Mouse (Mus musculus) layer of hippocampus, postnatal 14 days (tissue): ENCODE data around the gene Mrpl35. TPM values are rescaled to one million over a fixed set of nuclear protein-coding genes. Genes with fewer than 3 reads are reported as not detected.
"Not testable (repeated sequence)": the region's sequence is repeated elsewhere in the genome, so short reads cannot be mapped to it uniquely, and the experiment has no call there.

Experiments used
- DNase-seq, 2 experiments: peaks; one replicate each; pipeline ENCODE4 v3.0.0; 2021 to 2022; ENCODE audit warnings: low spot score in 2 of 2, mixed read lengths in 1 of 2
- long read RNA-seq, 2 experiments: library from polyadenylated mRNA; stranded (forward); transcript quantifications; one replicate each; pipeline ENCODE4 v2.0.0; 2021
- total RNA-seq, 2 experiments: library from RNA; stranded (reverse); gene quantifications; 2 replicates each; pipeline ENCODE4 v1.2.3; 2021

The Mrpl35 gene
- 10 to 100 TPM; 28.0 to 28.3 TPM for total RNA-seq
- long read RNA-seq, experiment 1, transcript Mrpl35-201 (4 exons, 3,721 nt), result major isoform, 32 of 35 reads
- long read RNA-seq, experiment 1, partial matches to known transcripts, result 2 of 35 reads
- long read RNA-seq, experiment 1, other reads (novel, unspliced or antisense), result 1 of 35 reads
- long read RNA-seq, experiment 2, transcript Mrpl35-201 (4 exons, 3,721 nt), result major isoform, 43 of 48 reads
- long read RNA-seq, experiment 2, partial matches to known transcripts, result 3 of 48 reads
- long read RNA-seq, experiment 2, other reads (novel, unspliced or antisense), result 2 of 48 reads

DNA sequence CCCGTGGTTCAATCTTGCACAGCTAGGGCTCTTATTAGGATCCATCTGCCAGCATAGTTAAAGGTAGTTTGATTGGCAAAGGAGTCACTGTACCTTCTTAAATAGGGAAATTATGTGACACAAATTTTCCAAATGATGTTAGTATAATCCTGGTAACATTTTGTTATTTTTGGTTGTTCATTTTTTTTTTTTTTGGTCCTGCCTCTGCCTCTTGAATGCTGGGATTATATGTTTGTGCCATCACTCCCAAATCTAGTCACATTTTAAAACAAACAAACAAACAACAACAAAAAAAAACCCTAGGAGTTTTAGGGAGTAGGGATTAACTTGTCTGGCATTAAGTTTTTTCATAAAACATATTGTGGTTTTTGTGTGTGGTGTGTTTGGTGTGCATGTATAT, at the start of gene Mrpl35:
Mrpl35 (minus strand) TSS at position 101 of the 400 bp plus-strand sequence.
- no peak for DNase-seq

DNA sequence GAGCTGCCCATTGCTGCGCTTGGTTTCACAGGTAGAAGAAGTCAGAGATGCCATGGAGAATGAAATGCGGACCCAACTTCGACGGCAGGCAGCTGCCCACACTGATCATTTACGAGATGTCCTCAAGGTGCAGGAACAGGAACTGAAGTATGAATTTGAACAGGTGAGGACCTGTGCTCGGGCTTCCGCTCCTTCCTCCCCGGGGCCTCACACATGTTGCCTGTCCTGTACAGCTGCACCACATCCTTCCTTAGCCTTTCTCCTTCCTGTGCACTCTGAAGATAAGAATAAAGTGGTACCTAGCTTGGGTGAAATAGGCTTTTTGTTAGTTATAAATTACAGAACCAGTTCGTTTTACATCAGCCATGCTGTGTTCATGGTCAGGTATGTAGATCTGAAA, 44.6 kb upstream of the Mrpl35 start:
- no peak for DNase-seq

DNA sequence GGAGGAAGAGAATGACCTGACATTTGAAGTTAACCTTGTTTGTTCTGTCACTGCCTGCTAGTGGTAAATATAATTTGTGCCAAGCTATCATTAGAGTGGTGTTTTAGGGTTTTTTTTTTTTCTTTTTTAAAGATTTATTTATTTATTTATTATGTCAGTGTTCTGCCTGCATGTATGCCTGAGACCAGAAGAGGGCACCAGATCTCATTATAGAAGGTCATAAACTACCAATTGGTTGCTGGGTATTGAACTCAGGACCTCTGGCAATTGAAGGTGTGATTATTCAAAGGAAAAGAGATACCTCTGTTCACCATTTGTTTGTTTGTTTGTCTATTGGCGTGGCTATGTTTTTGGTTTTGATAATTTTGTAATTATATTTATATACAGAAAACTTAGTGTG, 42.0 kb upstream of the Mrpl35 start:
- no peak for DNase-seq

DNA sequence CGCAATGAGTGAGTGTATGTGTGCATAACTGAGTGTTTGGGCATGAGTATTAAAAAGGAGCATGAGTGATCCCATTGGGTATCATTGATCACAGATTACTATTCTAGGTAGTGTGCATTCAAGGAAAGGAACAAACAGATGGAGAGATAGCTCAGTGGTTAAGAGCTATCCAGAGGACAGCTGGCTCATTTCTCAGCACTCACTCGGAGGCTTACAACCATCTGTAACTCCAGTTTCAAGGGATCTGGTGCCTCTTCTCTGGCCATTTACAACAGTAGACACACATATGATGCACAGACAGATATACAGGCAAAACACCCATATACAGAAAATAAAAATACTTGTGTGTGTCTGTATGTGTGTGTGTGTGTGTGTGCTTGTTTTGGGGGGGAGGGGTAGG, 41.0 kb upstream of the Mrpl35 start:
- peak in 1 of 2 experiments; percentile 13 for DNase-seq

DNA sequence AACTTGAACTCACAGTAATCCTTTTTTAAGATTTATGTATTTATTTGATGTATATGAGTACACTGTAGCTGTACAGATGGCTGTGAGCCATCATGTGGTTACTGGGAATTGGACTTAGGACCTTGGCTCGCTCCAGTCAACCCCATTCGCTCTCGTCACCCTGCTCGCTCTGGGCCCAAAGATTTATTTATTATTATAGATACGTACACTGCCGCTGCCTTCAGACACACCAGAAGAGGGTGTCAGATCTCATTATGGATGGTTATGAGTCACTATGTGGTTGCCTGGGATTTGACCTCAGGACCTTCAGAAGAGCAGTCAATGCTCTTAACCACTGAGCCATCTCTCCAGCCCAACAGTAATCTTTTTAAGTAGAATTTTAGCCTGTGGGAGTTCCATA, 20.1 kb upstream of the Mrpl35 start:
- DNase-seq, result not testable (repeated sequence)

DNA sequence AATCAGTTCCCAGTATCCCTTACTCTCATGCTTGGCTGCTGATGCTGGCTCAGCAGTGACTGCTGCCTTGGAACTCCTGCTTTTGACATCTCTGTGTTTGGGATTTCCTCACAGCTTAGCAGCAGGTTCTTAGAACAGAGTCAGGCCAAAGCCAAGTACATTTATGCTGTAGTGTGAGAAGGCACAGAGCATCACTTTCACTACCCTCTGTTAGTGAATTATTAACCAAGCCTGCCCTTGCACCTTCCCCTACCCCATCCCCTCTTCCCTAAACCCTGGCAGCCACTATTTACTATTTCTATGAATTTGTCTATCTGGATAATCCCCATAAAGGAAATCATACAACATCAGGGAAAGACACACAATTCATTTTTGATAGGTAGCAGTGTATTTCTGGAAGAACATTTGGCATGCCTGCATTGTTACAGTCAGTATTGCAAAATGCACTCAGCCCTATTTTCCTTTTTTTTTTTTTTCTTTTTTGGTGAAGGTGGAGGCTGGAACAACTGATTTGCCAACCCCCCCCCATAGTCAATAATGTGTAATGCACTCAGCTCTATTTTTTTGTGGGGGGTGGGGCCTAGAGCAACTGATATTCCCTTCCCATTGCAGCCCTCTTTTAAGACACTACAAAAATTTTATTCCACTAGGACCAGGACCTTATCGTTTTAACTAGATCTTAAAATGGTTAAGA, 14.0 kb upstream of the Mrpl35 start:
- DNase-seq, result no peak

DNA sequence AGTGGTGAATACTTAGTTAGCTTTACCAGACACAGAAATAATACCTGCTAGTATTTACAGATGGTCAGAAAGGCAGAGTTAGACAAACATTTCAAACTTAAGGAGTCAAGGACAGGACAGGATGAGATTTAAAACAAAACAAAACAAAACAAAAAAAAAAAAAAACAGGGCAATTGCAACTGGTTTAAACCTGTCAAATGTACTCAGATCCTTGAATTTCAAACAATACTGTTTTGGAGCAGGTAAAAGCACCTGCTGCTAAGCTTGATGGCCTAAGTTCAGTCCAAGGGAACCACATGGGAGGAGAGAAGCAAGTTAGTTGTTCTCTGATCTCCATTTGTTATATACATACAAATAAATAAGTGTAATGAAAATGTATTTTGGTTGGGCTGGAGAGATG, 13.0 kb upstream of the Mrpl35 start:
- no peak for DNase-seq

DNA sequence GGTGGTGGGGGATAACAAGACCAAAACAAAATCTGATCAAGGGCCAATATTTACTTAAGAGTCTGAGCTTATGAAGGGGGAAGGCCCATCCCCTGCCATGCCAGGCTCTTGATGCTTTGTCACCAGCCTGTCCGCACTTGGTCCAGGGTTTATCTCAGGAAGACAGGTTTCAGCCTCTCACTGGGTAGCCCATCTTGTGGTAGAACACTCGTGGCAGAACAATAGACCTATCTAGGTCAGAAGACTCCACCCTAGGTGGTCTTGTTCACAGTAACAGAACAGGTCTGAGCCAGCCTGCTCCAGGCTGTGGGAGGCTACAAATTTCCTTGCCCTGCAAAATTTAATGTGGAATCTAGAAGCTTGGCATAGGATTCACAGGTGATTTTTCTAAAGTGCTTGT, 10.0 kb upstream of the Mrpl35 start:
- DNase-seq, result no peak

DNA sequence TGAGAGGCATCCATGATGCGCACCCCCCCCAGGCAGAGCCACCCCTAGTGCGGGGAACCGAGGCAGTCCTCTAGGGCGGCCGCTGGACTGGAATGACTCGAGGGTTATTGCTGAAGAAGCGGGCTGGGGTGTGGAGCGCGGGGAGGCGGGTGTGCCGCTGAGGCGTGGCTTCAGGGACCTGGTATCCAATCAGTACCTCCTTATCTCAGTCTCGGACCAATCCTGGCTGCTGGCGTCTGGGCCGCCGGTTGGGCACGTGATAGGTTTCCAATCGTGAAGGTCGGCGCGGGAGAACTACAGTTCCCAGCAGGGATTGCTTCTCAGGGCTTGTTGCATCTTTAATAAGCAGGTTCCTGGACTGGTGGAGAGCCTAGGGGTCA, 4.8 kb upstream of the Mrpl35 start:
- peak; percentile 94 to 98 for DNase-seq

DNA sequence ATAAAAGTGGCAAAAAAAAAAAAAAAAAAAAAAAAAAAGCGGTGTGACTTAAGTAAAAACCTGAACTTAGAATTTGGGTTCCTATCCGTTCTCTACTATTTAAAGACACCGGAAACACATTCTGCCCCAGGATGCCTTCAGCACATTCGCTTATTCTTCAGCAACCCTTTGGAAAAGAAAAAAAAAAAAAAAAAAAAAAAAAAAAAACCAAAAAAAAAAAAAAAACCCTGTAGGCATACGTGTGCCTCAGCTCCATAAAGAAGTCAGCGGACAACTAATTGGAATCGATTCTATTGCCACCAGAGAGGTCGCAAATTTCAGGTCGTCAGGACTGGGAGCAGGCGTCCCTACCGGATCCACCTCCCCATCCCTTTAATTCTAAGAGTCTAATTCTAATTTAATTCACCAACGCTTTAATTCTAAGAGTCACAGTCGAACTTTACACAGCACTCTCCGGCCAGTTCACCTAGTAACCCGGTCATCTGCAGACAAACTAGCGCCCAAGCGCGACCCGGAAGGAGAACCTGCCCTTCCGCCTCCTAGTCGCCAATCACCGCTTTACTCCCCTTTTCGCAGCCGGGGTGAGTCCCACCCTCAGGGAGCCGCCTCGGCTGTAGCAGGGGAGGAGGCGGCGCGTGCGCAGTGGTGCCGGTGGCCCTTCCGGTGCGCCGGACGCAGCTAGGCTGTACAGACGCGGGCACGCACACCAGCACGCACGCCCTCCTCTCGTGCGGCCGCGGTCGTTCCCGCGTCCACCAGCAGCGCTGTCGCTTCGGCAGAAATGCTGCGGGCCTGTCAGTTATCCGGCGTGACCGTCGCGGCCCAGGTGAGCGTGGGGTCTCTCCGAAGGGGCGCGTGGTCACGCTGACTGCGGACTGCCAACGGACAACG, 4.2 kb upstream of the Mrpl35 start, which contains the start of gene Immt:
Immt (plus strand) TSS at position 642 of the 891 bp plus-strand sequence.
- peak; percentile 93 to 97 for DNase-seq

DNA sequence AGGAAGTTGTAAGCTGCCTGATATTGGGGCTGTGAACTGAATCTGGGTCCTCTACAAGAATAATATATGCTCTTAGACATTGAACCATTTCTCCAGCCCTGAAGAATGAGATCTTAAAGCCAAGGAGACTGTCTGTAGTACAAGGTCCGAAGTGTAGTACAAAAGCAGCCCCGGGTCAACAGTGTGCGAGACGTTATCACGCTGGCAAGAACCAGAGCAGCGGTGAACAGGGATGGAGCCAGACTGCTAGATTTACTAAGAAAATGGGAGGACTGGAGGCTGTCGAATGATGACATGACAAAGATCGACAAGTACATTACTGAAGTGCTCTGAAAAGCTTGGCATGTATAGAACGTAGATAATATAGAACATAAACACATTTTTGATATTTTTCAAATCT, 3.0 kb upstream of the Mrpl35 start:
- DNase-seq, result no peak

DNA sequence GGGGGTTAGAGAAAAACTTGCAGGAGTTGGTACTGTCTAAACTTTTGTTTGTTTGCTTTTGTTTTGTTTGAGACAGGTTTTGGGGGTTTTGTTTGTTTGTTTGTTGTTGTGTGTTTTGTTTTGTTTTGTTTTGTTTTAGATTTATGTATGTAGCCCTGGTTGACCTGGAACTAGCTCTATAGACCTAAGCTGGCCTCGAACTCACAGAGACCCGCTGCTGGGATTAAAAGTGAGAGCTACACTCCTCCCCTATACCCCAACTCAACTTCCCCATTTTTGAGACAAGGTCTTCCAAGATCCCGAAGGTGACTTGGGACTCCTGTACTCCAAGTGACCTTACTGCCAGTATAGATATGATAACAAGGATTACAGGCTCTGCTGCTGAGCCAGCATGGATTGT, 2.8 kb downstream of the Mrpl35 start:
- DNase-seq, result no peak

DNA sequence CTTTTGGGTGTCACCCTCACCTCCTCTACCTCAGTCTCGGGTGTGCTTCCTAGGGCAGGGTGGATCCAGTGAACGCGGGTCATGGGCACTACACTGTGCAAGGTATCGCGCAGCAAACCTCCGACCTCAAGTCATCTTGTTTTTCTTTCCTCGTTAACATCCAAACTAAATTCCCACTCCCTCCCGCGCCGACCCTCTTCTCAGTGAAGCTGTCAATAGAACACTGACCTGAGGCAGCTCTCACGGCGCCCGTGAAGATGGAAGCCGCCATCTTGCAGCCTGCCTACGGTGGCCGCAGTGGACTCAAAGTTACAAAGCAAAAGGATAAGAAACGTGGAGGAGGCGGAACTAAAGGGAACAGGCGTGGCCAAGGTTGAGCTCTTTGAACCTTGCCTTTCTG, 3.3 kb downstream of the Mrpl35 start:
- peak; percentile 79 to 88 for DNase-seq

DNA sequence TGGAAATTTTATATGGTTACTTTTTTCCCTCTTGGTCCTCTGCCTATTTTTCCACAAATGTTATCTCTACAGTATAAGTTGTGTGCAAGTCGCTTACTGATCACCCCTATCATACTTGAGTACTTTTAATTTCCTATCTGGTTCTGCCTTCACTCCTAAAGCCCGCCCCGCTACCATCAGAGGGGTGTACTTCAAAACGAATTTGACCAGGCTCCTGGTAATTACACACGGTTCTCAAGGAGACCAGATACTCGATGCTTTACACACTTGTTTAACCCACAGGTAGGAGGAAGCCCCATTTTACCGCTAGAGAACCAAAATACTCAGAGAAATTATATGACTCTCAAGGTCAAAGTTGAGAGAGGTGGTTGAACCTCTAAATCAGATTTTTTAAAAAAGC, 3.7 kb downstream of the Mrpl35 start:
- no peak for DNase-seq

DNA sequence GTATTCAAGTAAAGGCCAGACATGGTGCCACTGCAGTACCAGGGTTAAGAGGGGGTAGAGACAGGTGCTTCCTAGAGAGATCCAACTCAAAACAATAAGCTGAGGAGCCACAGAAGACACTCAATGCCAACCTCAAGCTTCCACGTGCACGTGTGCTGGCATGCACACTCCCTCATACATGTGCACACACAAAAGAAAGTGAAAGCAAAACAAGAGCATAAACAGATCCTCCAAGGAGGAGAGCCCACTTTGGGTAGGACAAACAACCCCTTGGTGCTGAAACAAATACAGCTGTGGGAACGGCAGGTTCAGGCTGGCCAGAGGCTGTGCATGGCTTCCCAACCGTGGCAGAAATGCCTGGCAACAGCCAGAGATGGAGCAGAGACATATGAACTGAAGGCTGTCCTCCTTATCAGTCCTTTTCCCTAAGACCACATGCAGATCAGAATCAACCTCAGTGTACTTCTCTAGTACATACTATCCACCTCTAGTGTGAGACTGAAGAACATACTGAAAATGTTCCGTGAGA, 6.9 kb downstream of the Mrpl35 start:
- no peak for DNase-seq

DNA sequence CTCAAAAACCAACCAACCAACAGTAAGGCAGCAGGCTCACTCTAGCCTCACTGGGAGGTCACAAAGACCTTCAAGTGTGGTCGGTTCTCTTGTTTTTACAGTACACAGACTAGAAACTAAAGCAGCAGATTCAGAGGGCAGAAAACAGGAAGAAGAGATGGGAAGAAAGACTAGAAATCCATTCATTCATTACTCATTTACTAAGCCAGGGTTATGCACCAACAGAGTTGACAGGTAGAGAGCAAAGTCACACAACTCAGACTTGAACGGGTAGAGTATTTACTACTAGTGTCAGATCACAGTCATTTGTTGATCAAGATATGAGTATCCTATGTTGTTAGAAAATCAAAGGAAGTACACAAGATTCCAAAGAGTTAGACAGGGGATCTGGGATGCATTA, 13.9 kb downstream of the Mrpl35 start:
- no peak for DNase-seq

DNA sequence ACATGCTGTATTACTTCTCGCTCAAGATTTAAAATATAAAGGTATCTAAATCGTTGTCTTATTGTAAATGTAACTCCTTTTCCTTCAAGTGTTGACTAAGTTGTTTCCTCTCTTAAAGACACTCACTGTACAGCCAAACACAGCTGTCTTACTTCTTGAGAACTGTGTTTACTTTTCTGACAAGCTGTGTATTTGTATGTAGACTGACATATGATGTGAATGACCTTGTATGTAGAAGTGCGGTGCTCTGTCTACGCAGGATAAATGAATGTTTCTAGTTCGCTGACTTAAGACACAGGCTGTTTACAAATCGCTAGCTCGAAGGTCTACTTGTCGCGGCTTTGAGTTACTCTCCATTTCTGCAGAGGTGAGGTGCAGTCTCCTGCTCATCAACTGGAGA, 16.9 kb downstream of the Mrpl35 start:
- no peak for DNase-seq

DNA sequence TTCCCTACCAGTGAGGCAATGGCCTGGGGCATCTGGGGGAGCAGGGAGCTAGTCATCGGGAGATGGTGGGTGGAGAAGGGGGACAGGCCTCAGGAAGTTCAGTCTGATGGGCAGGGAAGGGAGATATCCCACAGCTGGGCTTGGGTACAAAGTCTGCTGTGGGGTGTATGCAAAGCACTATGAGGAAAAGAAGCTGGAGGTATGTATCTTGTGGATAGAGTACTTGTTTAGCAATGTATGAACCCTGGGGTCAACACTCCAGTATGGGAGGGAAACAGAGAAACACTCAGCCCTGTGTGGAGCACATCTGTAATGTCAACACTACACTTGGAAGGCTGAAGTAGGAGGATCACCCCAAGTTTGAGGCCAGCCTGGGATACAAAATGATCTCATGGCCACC, 20.1 kb downstream of the Mrpl35 start:
- no peak for DNase-seq

DNA sequence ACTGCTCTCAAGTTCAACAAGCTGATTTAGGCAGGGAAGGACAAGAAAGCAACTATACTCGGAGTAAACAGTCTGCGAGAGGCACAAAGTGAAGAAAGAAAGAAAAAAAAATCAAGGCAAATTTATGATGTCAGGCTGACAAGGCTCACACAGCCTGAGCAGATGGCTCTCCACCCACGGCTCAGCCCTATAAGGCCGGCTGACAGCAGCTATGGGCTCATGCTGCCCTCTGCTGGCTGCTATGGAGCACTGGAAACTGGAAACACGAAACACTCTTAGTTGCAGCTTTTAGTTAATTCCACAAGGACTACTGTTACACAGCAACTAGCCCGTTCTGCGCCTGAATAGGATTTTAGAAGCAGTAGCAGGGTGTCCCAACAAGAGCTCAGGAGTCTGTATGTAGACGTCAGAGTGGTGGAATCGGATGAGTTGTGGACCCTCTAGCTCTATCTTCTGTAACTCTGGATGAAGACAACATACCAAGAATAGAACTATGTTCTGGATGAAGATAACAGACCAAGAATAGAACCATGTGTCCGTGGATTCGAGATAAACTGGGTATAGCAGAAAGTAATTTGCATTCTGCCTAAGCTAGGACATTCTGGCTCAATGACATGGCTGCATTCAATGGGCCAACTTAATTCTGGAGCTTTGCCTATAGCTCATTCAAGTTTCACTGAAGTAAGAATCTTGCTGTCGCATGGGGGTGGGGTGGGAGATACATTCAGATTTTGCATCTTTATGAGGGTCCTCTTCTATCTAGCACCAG, 22.5 kb downstream of the Mrpl35 start:
- peak; percentile 54 to 81 for DNase-seq

DNA sequence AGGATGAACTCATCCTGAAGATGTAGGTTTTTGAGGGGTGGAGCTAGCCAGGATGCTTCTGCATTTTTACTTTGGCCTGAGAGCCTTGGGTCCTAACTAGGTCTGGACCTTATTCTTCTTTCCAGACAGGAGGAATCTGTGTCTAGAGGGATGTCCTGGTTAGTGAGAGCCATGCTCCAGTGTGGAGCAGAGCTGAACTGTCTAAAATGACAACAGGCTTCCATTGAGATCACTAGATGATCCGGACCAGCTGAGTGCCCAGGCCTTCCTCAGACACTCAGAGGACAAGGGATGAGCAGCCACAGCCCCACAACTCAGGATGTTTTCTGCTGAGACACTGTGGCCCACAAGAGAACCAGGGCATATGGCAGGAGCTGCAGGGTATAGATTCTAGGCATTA, 23.2 kb downstream of the Mrpl35 start:
- DNase-seq, result no peak

DNA sequence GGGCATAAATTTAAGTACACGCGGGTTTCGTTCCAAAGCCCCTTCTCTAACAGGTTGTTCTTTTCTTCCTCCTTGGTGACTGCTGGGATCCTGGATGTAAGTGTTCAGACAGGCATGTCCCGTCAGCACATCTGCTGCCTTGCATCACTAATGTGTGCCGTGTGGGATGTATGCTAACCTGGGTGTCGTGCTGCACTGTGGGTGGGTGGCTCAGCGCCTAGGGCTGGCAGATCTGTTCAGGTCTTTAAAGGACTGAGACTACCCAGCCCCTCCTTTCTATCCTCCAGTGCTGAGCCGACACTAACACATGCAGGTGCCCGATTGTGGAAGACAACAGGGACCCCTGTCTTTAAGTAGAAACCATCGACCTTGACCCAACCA, 25.1 kb downstream of the Mrpl35 start:
- DNase-seq, result peak in 1 of 2 experiments; percentile 40
